Mouse (Mus musculus) limb, embryonic 10.5 days (tissue): ENCODE measurements around the gene Rtn4rl1. TPM values are rescaled to one million over a fixed set of nuclear protein-coding genes. Genes with fewer than 3 reads are reported as not detected.
"Not testable (repeated sequence)": the region's sequence is repeated elsewhere in the genome, so short reads cannot be mapped to it uniquely, and the experiment has no call there.

ENCODE experiments used
- DNase-seq: peaks from one replicate; pipeline ENCODE4 v3.0.0-alpha.2; 2017; ENCODE audit warnings: low spot score
- H3K27ac ChIP-seq: fragments of 300-500 bp; sonication (generic); 2 replicates; pipeline ENCODE4 v1.5.1; 2016; ENCODE audit warnings: mild to moderate bottlenecking
- H3K27me3 ChIP-seq: fragments of 300-500 bp; sonication (generic); 2 replicates; pipeline ENCODE4 v1.6.1; 2016; ENCODE audit warnings: low read depth, mild to moderate bottlenecking; ENCODE audit not compliant: poor library complexity, severe bottlenecking
- H3K36me3 ChIP-seq: fragments of 300-500 bp; sonication (generic); 2 replicates; pipeline ENCODE4 v1.6.1; 2016; ENCODE audit warnings: mild to moderate bottlenecking, moderate library complexity
- H3K4me1 ChIP-seq: fragments of 300-500 bp; sonication (generic); 2 replicates; pipeline ENCODE4 v1.6.1; 2016
- H3K4me3 ChIP-seq: fragments of 300-500 bp; sonication (generic); 2 replicates; pipeline ENCODE4 v1.5.1; 2016; ENCODE audit warnings: mild to moderate bottlenecking, moderate library complexity
- H3K9me3 ChIP-seq: fragments of 300-500 bp; sonication (generic); replicated peaks from 2 replicates; pipeline ENCODE4 v1.6.1; 2016; ENCODE audit warnings: mild to moderate bottlenecking
- WGBS: fragments of 180-500 bp; shearing (Covaris S2); methylation state at CpG from one replicate; pipeline ENCODE4 v1.1.7; 2016; 5-methylcytosine and 5-hydroxymethylcytosine counted together
- polyA plus RNA-seq: library from polyadenylated mRNA; unstranded; fragments of >200 nt; fragmentation: Nextera tagmentation; extraction: Ambion mirVana; gene quantifications from 2 replicates; pipeline ENCODE4 v1.2.1, GENCODE M21; 2016

The Rtn4rl1 gene
- polyA plus RNA-seq, 1 experiment from 2014 or later, result 0.90 TPM

DNA sequence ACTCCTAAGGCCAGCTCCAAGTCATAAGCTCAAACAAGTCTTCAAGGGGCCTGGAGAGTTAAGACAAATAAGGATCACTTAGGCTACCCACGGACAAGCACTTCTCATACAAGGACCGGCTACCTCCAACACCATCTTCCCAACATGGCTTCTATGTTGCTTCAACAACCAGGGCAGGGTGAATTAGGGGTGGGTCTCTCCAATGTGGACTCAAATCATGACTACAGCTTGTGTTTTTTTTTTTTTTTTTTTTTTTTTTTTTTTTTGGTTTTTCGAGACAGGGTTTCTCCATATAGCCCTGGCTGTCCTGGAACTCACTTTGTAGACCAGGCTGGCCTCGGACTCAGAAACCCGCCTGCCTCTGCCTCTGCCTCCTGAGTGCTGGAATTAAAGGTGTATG is 102.0 kb downstream of the Rtn4rl1 start:
- H3K27ac ChIP-seq, H3K9me3 ChIP-seq, H3K4me3 ChIP-seq, DNase-seq: not testable (repeated sequence)
- Histone ChIP-seq H3K4me1 (peaks cover 20% of the 10 kb centered on the region; the same call in 1 of the 2 replicates), H3K36me3 (peaks cover 18% of the 10 kb centered on the region), H3K27me3 (peaks cover 37% of the 10 kb centered on the region)
- 92% methylated on average over 5 of the region's 5 CpGs for WGBS

DNA sequence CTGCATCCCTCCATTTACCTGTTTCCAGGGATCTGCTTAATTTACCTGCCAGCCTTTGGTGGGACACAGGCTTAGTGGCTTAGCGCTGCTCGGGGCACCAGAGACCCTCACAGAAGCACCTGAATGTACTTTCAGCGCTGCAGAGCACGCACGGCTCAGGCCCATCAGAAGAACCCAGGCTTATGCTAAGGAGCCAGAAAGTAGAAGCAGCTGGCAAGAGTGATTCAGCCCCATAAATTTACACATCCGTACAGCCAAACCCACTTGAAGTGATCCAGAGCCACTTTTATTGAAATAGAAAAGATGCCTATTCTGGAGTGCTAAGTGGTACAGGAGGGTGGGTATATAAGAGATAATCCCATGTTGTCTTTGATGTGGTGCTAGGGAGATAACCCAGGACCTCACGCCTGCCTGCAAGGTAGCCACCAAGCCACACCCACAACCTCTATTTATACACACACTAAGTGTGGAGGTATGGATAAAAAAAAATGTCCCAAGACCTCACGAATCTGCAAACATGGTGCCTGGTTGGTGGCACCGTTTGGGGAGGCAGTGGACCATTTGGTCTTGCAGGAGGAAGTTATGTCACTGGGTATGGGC is 102.9 kb downstream of the Rtn4rl1 start:
- Histone ChIP-seq H3K4me1 (peaks cover 15% of the 10 kb centered on the region; the same call in 1 of the 2 replicates), H3K27me3 (peaks cover 32% of the 10 kb centered on the region), H3K9me3 (no peaks in the 10 kb centered on the region), H3K27ac (no peak overlapping the region), H3K36me3 (peaks cover 27% of the 10 kb centered on the region), H3K4me3 (no peak overlapping the region)
- WGBS, result 73% methylated on average over 9 of the region's 9 CpGs
- no peak for DNase-seq

DNA sequence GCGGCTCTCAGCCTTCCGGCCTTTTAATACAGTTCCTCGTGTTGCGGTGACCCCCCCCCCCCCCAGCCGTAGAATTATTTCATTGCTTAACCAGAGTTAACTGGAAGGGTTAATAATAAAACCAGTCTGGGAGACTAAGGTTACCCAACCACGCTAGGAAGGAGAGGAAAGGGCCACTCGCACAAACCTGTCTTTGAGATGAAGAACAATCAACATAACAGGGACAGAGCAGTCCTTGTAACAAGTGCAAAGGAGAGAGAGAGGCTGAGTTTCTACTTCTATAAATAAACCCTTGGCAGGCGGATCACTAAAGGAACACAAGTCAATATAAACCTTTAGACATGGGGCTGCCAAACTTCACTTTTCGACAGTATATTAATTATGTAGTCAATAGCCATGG is 104.0 kb downstream of the Rtn4rl1 start:
- no peak overlapping the region for H3K27ac ChIP-seq
- WGBS, result 84% methylated on average over 9 of the region's 9 CpGs
- H3K9me3 ChIP-seq, result no peaks in the 10 kb centered on the region
- no peak overlapping the region for H3K4me3 ChIP-seq
- no peak for DNase-seq
- peaks cover 20% of the 10 kb centered on the region for H3K27me3 ChIP-seq
- H3K4me1 ChIP-seq, result peaks cover 10% of the 10 kb centered on the region; the same call in 1 of the 2 replicates
- peaks cover 39% of the 10 kb centered on the region for H3K36me3 ChIP-seq

DNA sequence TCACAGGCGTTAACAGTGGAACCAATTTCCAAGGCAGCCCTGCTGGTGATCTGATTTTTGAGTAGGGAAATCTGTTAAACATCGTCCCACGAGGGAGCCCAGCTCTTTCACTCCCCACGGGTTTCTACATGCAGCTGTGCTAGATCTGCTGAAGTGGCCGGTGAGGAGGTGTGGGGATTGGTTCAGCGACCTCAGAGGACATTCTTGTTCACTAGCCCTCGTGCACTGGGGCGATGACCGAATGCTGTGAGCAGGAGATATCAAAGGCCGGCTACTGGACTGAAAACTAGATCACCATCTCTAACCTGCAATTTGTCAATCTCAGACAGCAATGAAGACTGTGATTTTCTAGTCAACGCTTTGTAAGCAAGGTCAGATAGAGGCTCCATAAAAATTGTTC is 104.9 kb downstream of the Rtn4rl1 start:
- WGBS, result 71% methylated on average over 11 of the region's 11 CpGs
- H3K4me3 ChIP-seq, result no peak overlapping the region
- peaks cover 47% of the 10 kb centered on the region for H3K36me3 ChIP-seq
- no peaks in the 10 kb centered on the region for H3K9me3 ChIP-seq
- peaks cover 10% of the 10 kb centered on the region; the same call in 1 of the 2 replicates for H3K4me1 ChIP-seq
- no peak for DNase-seq
- H3K27me3 ChIP-seq, result peaks cover 12% of the 10 kb centered on the region
- no peak overlapping the region for H3K27ac ChIP-seq

DNA sequence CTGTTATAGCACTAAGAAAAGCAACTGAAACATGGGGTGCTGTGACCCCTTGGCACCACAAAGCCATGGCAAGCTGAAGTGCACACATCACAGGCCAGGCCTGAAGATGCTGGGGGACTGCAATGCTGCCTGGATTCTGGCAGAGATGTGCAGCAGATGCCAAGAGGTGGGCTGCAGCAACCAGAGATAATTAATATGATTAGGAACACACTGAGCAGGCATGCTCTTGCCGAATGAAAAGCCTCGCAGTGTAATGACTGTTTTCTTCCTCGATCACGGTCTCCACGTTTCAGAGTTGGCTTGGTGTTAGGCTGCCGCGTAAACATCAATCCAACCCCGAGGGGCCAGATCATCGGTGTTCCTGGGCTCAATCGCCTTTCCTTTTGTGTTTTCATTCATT is 106.2 kb downstream of the Rtn4rl1 start:
- WGBS, result 91% methylated on average over 10 of the region's 10 CpGs
- Histone ChIP-seq H3K9me3 (no peaks in the 10 kb centered on the region), H3K36me3 (peaks cover 57% of the 10 kb centered on the region), H3K4me3 (no peak overlapping the region), H3K27ac (no peak overlapping the region), H3K4me1 (0 out of 2 replicates have a peak, but pooled peaks cover 5% of the 10 kb centered on the region), H3K27me3 (no peaks in the 10 kb centered on the region)
- DNase-seq, result no peak

DNA sequence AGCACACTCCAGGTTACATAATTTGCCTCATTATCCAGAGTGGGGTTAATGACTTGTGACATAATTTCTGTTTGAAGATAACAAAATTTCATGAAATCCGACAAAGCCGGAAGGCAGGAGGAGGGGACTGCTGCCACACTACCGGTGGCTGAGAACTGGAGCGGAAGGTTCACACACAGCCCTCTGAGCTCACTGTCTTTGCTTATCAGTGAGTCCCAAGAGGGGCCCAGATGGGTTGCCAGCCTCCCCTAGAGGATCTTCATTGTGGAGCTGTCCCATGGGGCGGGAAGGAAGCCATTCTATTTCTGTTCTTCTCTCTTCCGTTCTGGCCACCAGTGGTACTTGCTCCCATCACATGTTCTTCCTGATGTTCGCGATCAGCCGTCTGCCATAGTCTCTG is 107.4 kb downstream of the Rtn4rl1 start:
- H3K36me3 ChIP-seq, result peaks cover 68% of the 10 kb centered on the region
- 92% methylated on average over 9 of the region's 9 CpGs for WGBS

DNA sequence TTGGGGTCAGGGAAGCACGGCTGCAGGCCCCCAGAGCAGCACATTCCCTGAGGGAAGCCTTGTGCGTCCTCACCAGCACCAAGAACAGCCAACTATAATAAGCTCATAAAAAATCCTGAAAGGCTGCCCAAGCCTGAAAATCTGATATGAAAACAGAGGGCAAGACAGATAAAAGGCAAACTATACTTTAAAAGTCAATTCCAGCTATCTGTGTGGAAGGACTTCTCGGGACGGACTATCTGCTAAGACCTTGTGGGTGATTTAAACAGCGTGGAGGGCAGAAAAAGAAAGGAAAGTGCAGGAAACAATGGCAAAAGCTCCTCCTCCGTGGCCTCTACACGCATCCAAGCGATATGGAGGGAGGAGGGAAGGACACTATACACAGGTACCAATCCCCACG is 111.2 kb downstream of the Rtn4rl1 start:
- WGBS, result 91% methylated on average over 9 of the region's 9 CpGs
- no peak for DNase-seq
- Histone ChIP-seq H3K4me3 (no peak overlapping the region), H3K27ac (no peak overlapping the region), H3K27me3 (no peaks in the 10 kb centered on the region), H3K4me1 (no peaks in the 10 kb centered on the region), H3K9me3 (no peaks in the 10 kb centered on the region), H3K36me3 (peaks cover 96% of the 10 kb centered on the region)

More for the DNA sequence above, 107.4 kb downstream of the Rtn4rl1 start:
- no peak overlapping the region for H3K4me3 ChIP-seq
- H3K27me3 ChIP-seq, result no peaks in the 10 kb centered on the region
- H3K4me1 ChIP-seq, result 0 out of 2 replicates have a peak, but pooled peaks cover 5% of the 10 kb centered on the region
- H3K9me3 ChIP-seq, result no peaks in the 10 kb centered on the region
- no peak overlapping the region for H3K27ac ChIP-seq
- no peak for DNase-seq

DNA sequence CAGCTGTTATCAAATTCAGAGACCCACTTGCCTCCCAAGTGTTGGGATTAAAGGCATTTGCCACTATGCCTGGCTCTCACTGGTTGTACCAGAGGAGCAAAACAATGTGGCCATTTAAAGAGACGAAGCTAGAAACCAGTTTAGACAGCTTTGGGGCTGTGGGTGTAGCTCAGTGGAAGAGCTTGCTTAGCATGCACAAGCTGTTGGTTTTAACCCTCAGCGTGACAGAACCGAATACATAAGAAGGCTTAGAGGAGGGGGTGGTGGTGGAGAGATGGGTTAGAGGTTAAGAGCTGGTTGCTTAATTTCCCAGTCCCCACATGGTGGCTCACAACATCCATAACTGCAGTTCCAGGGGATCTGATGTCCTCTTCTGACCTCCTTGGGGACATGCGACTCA is 115.1 kb downstream of the Rtn4rl1 start:
- Histone ChIP-seq H3K4me1 (no peaks in the 10 kb centered on the region), H3K36me3 (peaks cover 96% of the 10 kb centered on the region), H3K27ac (no peak overlapping the region), H3K27me3 (no peaks in the 10 kb centered on the region), H3K9me3 (no peaks in the 10 kb centered on the region), H3K4me3 (no peak overlapping the region)
- no peak for DNase-seq
- WGBS, result 91% methylated on average over 4 of the region's 4 CpGs

DNA sequence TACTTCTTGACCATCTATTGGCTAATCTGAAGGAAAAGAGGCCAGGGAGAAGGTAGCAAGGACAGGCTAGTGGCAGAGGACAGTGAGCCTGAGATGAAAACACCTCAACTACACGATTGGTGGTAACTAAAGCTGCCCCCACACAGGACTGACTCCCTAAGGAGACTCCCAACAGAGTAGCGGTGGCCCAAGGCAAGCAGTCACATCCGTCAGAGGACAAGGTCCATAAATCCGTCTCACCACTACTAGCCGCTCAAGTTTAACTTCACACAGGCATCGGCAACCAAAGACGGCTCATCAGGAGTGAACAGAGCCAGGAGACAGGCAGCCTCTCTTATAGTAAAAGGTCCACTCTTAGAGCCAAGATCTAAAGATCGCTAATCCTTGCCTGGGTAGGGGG is 117.2 kb downstream of the Rtn4rl1 start:
- no peak for DNase-seq
- peaks cover 99% of the 10 kb centered on the region for H3K36me3 ChIP-seq
- WGBS, result 83% methylated on average over 8 of the region's 8 CpGs
- H3K9me3 ChIP-seq, result no peaks in the 10 kb centered on the region
- no peaks in the 10 kb centered on the region for H3K4me1 ChIP-seq
- no peaks in the 10 kb centered on the region for H3K27me3 ChIP-seq
- no peak overlapping the region for H3K27ac ChIP-seq
- H3K4me3 ChIP-seq, result no peak overlapping the region

DNA sequence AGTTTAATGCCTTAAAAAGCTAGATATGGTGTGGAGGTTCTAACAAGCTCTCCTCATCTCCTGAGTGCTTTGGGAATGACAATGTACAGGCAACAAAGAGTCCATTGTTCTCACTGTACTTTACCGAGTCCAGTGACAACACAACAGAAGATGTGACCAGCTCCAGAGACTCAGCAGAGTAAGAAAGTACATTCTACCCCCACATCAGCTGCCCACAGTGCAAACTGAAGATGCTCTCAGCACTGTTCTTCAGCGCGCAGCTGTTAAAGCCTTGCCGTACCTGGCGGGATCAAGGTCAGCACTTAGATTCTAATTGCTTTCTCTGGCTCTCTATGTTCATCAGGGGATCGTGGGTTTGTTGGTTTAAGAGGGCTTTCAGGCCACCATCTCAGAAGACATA is 118.2 kb downstream of the Rtn4rl1 start:
- Histone ChIP-seq H3K4me1 (no peaks in the 10 kb centered on the region), H3K36me3 (peaks cover 99% of the 10 kb centered on the region), H3K27me3 (no peaks in the 10 kb centered on the region), H3K27ac (no peak overlapping the region), H3K4me3 (no peak overlapping the region), H3K9me3 (no peaks in the 10 kb centered on the region)
- WGBS, result 93% methylated on average over 6 of the region's 6 CpGs
- no peak for DNase-seq

DNA sequence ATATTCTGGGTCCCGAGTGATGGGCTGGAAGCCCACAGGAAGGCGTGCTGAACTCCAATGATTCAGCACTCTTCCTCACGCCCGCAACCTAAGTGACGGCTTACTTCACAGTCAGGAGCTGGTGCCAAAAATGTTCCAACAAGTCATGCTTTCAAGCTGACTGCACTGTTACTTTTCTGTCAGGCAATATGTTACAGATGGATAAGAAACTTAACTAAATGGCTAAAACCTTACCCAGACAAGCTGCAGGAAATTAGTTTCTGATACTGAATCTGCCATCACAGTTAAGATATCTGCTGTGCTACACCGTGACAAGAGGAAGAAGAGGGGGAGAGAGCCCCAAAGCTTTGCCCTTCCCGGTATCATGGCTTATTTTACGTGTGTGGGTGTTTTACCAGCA is 120.3 kb downstream of the Rtn4rl1 start:
- Histone ChIP-seq H3K4me3 (no peak overlapping the region), H3K27ac (no peak overlapping the region), H3K9me3 (no peaks in the 10 kb centered on the region), H3K4me1 (no peaks in the 10 kb centered on the region), H3K27me3 (no peaks in the 10 kb centered on the region), H3K36me3 (peaks cover 96% of the 10 kb centered on the region)
- no peak for DNase-seq
- WGBS, result 92% methylated on average over 8 of the region's 8 CpGs
